Mouse (Mus musculus) kidney, adult 10 weeks (tissue): ENCODE data around the gene Zfp580. TPM values are rescaled to one million over a fixed set of nuclear protein-coding genes. Genes with fewer than 3 reads are reported as not detected.

Source experiments
- polyA plus RNA-seq: library from polyadenylated mRNA; stranded (reverse); fragments of 350-450 nt; fragmentation: Illumina TruSeq; extraction: RNeasy Lipid Tissue Mini Kit (QIAGEN cat#74804); gene quantifications from one replicate; pipeline ENCODE4 v1.2.3, GENCODE M21; 2014; ENCODE audit warnings: low read depth, low replicate concordance

Zfp580 gene
- polyA plus RNA-seq = 0.57 TPM

GRCm38 (mm10) chr7:5051193-5052192, at the start of gene Zfp580:
Gene Zfp580, plus strand, starts transcription at chr7:5051538.

GRCm38 (mm10) chr7:5014251-5015117, 36.9 kb upstream of the Zfp580 start, which contains the start of the genes Zfp524 and Fiz1:
Gene Zfp524, plus strand, starts transcription at chr7:5014415.
Gene Fiz1, minus strand, starts transcription at chr7:5014697.

GRCm38 (mm10) chr7:5015118-5016001, 36.0 kb upstream of the Zfp580 start, which contains the start of gene Gm44973:
Gene Gm44973, plus strand, starts transcription at chr7:5015496.

GRCm38 (mm10) chr7:5020000-5020681, 31.2 kb upstream of the Zfp580 start, which contains the start of the genes Zfp865 and Ccdc106:
Gene Zfp865, plus strand, starts transcription at chr7:5020376.
Gene Ccdc106, plus strand, starts transcription at chr7:5020553.

GRCm38 (mm10) chr7:5033818-5034217, 17.5 kb upstream of the Zfp580 start, which contains the start of gene 4632433K11Rik:
Gene 4632433K11Rik, plus strand, starts transcription at chr7:5034118.

GRCm38 (mm10) chr7:5038109-5038732, 13.1 kb upstream of the Zfp580 start, which contains the start of gene Zfp784:
Gene Zfp784, minus strand, starts transcription at chr7:5038446.

GRCm38 (mm10) chr7:5061774-5062359, 10.5 kb downstream of the Zfp580 start, which contains the start of gene U2af2:
Gene U2af2, plus strand, starts transcription at chr7:5062143.

GRCm38 (mm10) chr7:5080010-5080751, 28.8 kb downstream of the Zfp580 start, which contains the start of gene Epn1:
Gene Epn1, plus strand, starts transcription at chr7:5080235.

Other genes starting within 250 kb of the Zfp580 start
- gene Ube2s, start 238.9 kb upstream of the Zfp580 start, polyA plus RNA-seq = 2.9 TPM
- 3.2 TPM for gene Shisa7, start 206.8 kb upstream of the Zfp580 start, polyA plus RNA-seq
- 2.9 TPM for gene Isoc2b, start 181.3 kb upstream of the Zfp580 start, polyA plus RNA-seq
- 5.4 TPM for gene Isoc2a, start 174.4 kb upstream of the Zfp580 start, polyA plus RNA-seq
- gene Gm36210, start 145.0 kb upstream of the Zfp580 start, polyA plus RNA-seq = not detected
- gene Zfp628, start 136.3 kb upstream of the Zfp580 start, polyA plus RNA-seq = not detected
- 0.57 TPM for gene Nat14, start 129.5 kb upstream of the Zfp580 start, polyA plus RNA-seq
- gene Ssc5d, start 125.8 kb upstream of the Zfp580 start, polyA plus RNA-seq = not detected
- gene Sbk2, start 87.1 kb upstream of the Zfp580 start, polyA plus RNA-seq = not detected
- not detected for gene Sbk3, start 80.4 kb upstream of the Zfp580 start, polyA plus RNA-seq
- 10.8 TPM for gene Zfp579, start 55.4 kb upstream of the Zfp580 start, polyA plus RNA-seq
- gene Zfp524, start 37.1 kb upstream of the Zfp580 start, polyA plus RNA-seq = not detected
- 11.1 TPM for gene Fiz1, start 36.8 kb upstream of the Zfp580 start, polyA plus RNA-seq
- gene Gm44973, start 36.0 kb upstream of the Zfp580 start, polyA plus RNA-seq = not detected
- gene Zfp865, start 31.2 kb upstream of the Zfp580 start, polyA plus RNA-seq = 2.9 TPM
- 0.49 TPM for gene Ccdc106, start 31.0 kb upstream of the Zfp580 start, polyA plus RNA-seq
- gene 4632433K11Rik, start 17.4 kb upstream of the Zfp580 start, polyA plus RNA-seq = 3.2 TPM
- gene Zfp784, start 13.1 kb upstream of the Zfp580 start, polyA plus RNA-seq = 5.4 TPM
- 6.9 TPM for gene U2af2, start 10.6 kb downstream of the Zfp580 start, polyA plus RNA-seq
- gene Epn1, start 28.7 kb downstream of the Zfp580 start, polyA plus RNA-seq = 0.93 TPM
- not detected for gene Rfpl4, start 65.4 kb downstream of the Zfp580 start, polyA plus RNA-seq
- 3.3 TPM for gene Rasl2-9, start 74.4 kb downstream of the Zfp580 start, polyA plus RNA-seq
- gene Vmn1r55, start 98.1 kb downstream of the Zfp580 start, polyA plus RNA-seq = not detected
- gene Vmn1r56, start 145.2 kb downstream of the Zfp580 start, polyA plus RNA-seq = not detected
- not detected for gene Vmn1r57, start 167.0 kb downstream of the Zfp580 start, polyA plus RNA-seq